Mouse (Mus musculus): Measurements from ENCODE around the gene Rprml. TPM values are rescaled to one million over a fixed set of nuclear protein-coding genes. Genes with fewer than 3 reads are reported as not detected.

Rprml gene
- polyA plus RNA-seq, 1 experiment from 2014 or later = not detected

GRCm38 (mm10) chr11:103647921-103648620, 1.3 kb upstream of the Rprml start:
- Histone ChIP-seq H3K9me3 (no peaks in the 10 kb centered on the region), H3K4me1 (peaks cover 25% of the 10 kb centered on the region), H3K4me3 (no peak overlapping the region), H3K27me3 (ENCODE audit: poor library complexity, severe bottlenecking) (peaks cover 76% of the 10 kb centered on the region), H3K27ac (no peak overlapping the region), H3K36me3 (replicated peaks) (no peaks in the 10 kb centered on the region)
- no peak for DNase-seq (ENCODE audit: extremely low spot score, low spot score)
- WGBS = 9% methylated on average over 11 of the region's 11 CpGs

- Histone ChIP-seq H3K9me3 (no peaks in the 10 kb centered on the region), H3K27ac (no peak overlapping the region), H3K4me1 (peaks cover 25% of the 10 kb centered on the region), H3K4me3 (no peak overlapping the region), H3K27me3 (ENCODE audit: poor library complexity, severe bottlenecking) (peaks cover 82% of the 10 kb centered on the region), H3K36me3 (replicated peaks) (no peaks in the 10 kb centered on the region)
- DNase-seq (ENCODE audit: extremely low spot score, low spot score) = no peak
- WGBS = 28% methylated on average over 7 of the region's 7 CpGs
Observed at GRCm38 (mm10) chr11:103648656-103649055, 714 bp upstream of the Rprml start.

GRCm38 (mm10) chr11:103649983-103650493, 668 bp downstream of the Rprml start:
- peaks cover 96% of the 10 kb centered on the region for H3K27me3 ChIP-seq (ENCODE audit: poor library complexity, severe bottlenecking)
- no peaks in the 10 kb centered on the region for H3K36me3 ChIP-seq (replicated peaks)
- no peaks in the 10 kb centered on the region for H3K9me3 ChIP-seq
- DNase-seq (ENCODE audit: extremely low spot score, low spot score) = no peak
- H3K4me1 ChIP-seq = peaks cover 25% of the 10 kb centered on the region
- WGBS = 1% methylated on average over 37 of the region's 37 CpGs
- H3K27ac ChIP-seq = no peak overlapping the region
- peak overlapping the region; percentile 46 for H3K4me3 ChIP-seq

GRCm38 (mm10) chr11:103651426-103651825, 2.1 kb downstream of the Rprml start:
- DNase-seq (ENCODE audit: extremely low spot score, low spot score) = no peak
- Histone ChIP-seq H3K9me3 (no peaks in the 10 kb centered on the region), H3K4me1 (peaks cover 25% of the 10 kb centered on the region), H3K27ac (no peak overlapping the region), H3K36me3 (replicated peaks) (no peaks in the 10 kb centered on the region), H3K4me3 (no peak overlapping the region), H3K27me3 (ENCODE audit: poor library complexity, severe bottlenecking) (peaks cover 98% of the 10 kb centered on the region)
- WGBS = 82% methylated on average over 6 of the region's 6 CpGs

- DNase-seq (ENCODE audit: extremely low spot score, low spot score) = no peak
- H3K27me3 ChIP-seq (ENCODE audit: poor library complexity, severe bottlenecking) = peaks cover 92% of the 10 kb centered on the region
- no peak overlapping the region for H3K27ac ChIP-seq
- peaks cover 19% of the 10 kb centered on the region for H3K4me1 ChIP-seq
- H3K36me3 ChIP-seq (replicated peaks) = no peaks in the 10 kb centered on the region
- WGBS = 80% methylated on average over 10 of the region's 10 CpGs
- no peak overlapping the region for H3K4me3 ChIP-seq
- H3K9me3 ChIP-seq = no peaks in the 10 kb centered on the region
Observed at GRCm38 (mm10) chr11:103653359-103653965, 4.1 kb downstream of the Rprml start.

GRCm38 (mm10) chr11:103656520-103656919, 7.2 kb downstream of the Rprml start:
- no peaks in the 10 kb centered on the region for H3K9me3 ChIP-seq
- no peaks in the 10 kb centered on the region for H3K4me1 ChIP-seq
- WGBS = 9% methylated on average over 3 of the region's 3 CpGs
- H3K4me3 ChIP-seq = no peak overlapping the region
- H3K36me3 ChIP-seq (replicated peaks) = no peaks in the 10 kb centered on the region
- DNase-seq (ENCODE audit: extremely low spot score, low spot score) = peak; percentile 44
- H3K27me3 ChIP-seq (ENCODE audit: poor library complexity, severe bottlenecking) = peaks cover 61% of the 10 kb centered on the region
- H3K27ac ChIP-seq = no peak overlapping the region

GRCm38 (mm10) chr11:103658189-103658588, 8.8 kb downstream of the Rprml start:
- Histone ChIP-seq H3K4me3 (no peak overlapping the region), H3K27me3 (ENCODE audit: poor library complexity, severe bottlenecking) (peaks cover 60% of the 10 kb centered on the region), H3K27ac (no peak overlapping the region), H3K4me1 (no peaks in the 10 kb centered on the region), H3K9me3 (no peaks in the 10 kb centered on the region), H3K36me3 (replicated peaks) (no peaks in the 10 kb centered on the region)
- no peak for DNase-seq (ENCODE audit: extremely low spot score, low spot score)
- WGBS = 87% methylated on average over 7 of the region's 7 CpGs

- Histone ChIP-seq H3K4me3 (no peak overlapping the region), H3K36me3 (replicated peaks) (no peaks in the 10 kb centered on the region), H3K9me3 (no peaks in the 10 kb centered on the region), H3K27ac (no peak overlapping the region), H3K27me3 (ENCODE audit: poor library complexity, severe bottlenecking) (peaks cover 60% of the 10 kb centered on the region), H3K4me1 (peaks cover 13% of the 10 kb centered on the region)
- WGBS = 77% methylated on average over 4 of the region's 4 CpGs
- DNase-seq (ENCODE audit: extremely low spot score, low spot score) = no peak
Observed at GRCm38 (mm10) chr11:103661863-103662262, 12.5 kb downstream of the Rprml start.

- Histone ChIP-seq H3K36me3 (replicated peaks) (no peaks in the 10 kb centered on the region), H3K27ac (no peak overlapping the region), H3K4me3 (no peak overlapping the region), H3K27me3 (ENCODE audit: poor library complexity, severe bottlenecking) (peaks cover 60% of the 10 kb centered on the region), H3K9me3 (no peaks in the 10 kb centered on the region), H3K4me1 (peaks cover 19% of the 10 kb centered on the region)
- WGBS = 85% methylated on average over 5 of the region's 5 CpGs
- no peak for DNase-seq (ENCODE audit: extremely low spot score, low spot score)
Observed at GRCm38 (mm10) chr11:103662546-103662945, 13.2 kb downstream of the Rprml start.

- Histone ChIP-seq H3K27ac (no peak overlapping the region), H3K9me3 (no peaks in the 10 kb centered on the region), H3K4me1 (peaks cover 19% of the 10 kb centered on the region), H3K36me3 (replicated peaks) (no peaks in the 10 kb centered on the region), H3K4me3 (no peak overlapping the region), H3K27me3 (ENCODE audit: poor library complexity, severe bottlenecking) (peaks cover 59% of the 10 kb centered on the region)
- no peak for DNase-seq (ENCODE audit: extremely low spot score, low spot score)
- WGBS = 91% methylated on average over 8 of the region's 8 CpGs
Observed at GRCm38 (mm10) chr11:103663119-103663518, 13.7 kb downstream of the Rprml start.

- Histone ChIP-seq H3K4me1 (peaks cover 19% of the 10 kb centered on the region), H3K27ac (no peak overlapping the region), H3K36me3 (replicated peaks) (no peaks in the 10 kb centered on the region), H3K4me3 (no peak overlapping the region), H3K27me3 (ENCODE audit: poor library complexity, severe bottlenecking) (peaks cover 64% of the 10 kb centered on the region), H3K9me3 (no peaks in the 10 kb centered on the region)
- DNase-seq (ENCODE audit: extremely low spot score, low spot score) = no peak
- WGBS = 43% methylated on average over 1 of the region's 1 CpGs
Observed at GRCm38 (mm10) chr11:103665695-103666094, 16.3 kb downstream of the Rprml start.

GRCm38 (mm10) chr11:103666181-103666906, 17.0 kb downstream of the Rprml start:
- H3K9me3 ChIP-seq = no peaks in the 10 kb centered on the region
- H3K36me3 ChIP-seq (replicated peaks) = no peaks in the 10 kb centered on the region
- H3K4me1 ChIP-seq = peaks cover 19% of the 10 kb centered on the region
- WGBS = 22% methylated on average over 10 of the region's 10 CpGs
- H3K27ac ChIP-seq = no peak overlapping the region
- no peak overlapping the region for H3K4me3 ChIP-seq
- peaks cover 70% of the 10 kb centered on the region for H3K27me3 ChIP-seq (ENCODE audit: poor library complexity, severe bottlenecking)
- DNase-seq (ENCODE audit: extremely low spot score, low spot score) = no peak
